Mouse (Mus musculus) intestine, embryonic 15.5 days (tissue): Measurements from ENCODE around the gene H1foo. TPM values are rescaled to one million over a fixed set of nuclear protein-coding genes. Genes with fewer than 3 reads are reported as not detected.
A peak's percentile ranks its signal among the peaks of the same experiment; 100 is the strongest.

Source experiments
- ATAC-seq: fragments of 200-750 bp; cut with Nextera tagmentation; 2 replicates; pipeline ENCODE4 v1.8.0; 2017; ENCODE audit warnings: moderate TSS enrichment, moderate library complexity
- H3K27ac ChIP-seq: fragments of 300-500 bp; sonication (generic); 2 replicates; pipeline ENCODE4 v1.5.1; 2015; ENCODE audit warnings: mild to moderate bottlenecking, inconsistent platforms
- H3K27me3 ChIP-seq: fragments of 300-500 bp; sonication (generic); replicated peaks from 2 replicates; pipeline ENCODE4 v1.6.1; 2015; ENCODE audit warnings: inconsistent platforms
- H3K36me3 ChIP-seq: fragments of 300-500 bp; sonication (generic); 2 replicates; pipeline ENCODE4 v1.6.1; 2015; ENCODE audit warnings: inconsistent platforms
- H3K4me1 ChIP-seq: fragments of 300-500 bp; sonication (generic); replicated peaks from 2 replicates; pipeline ENCODE4 v1.6.1; 2015; ENCODE audit warnings: inconsistent platforms
- H3K4me2 ChIP-seq: fragments of 300-500 bp; sonication (generic); replicated peaks from 2 replicates; pipeline ENCODE4 v1.6.1; 2015; ENCODE audit warnings: mild to moderate bottlenecking, inconsistent platforms
- H3K4me3 ChIP-seq: fragments of 300-500 bp; sonication (generic); replicated peaks from 2 replicates; pipeline ENCODE4 v1.5.1; 2015; ENCODE audit warnings: inconsistent platforms
- H3K9ac ChIP-seq: fragments of 300-500 bp; sonication (generic); 2 replicates; pipeline ENCODE4 v1.6.1; 2015; ENCODE audit warnings: inconsistent platforms
- H3K9me3 ChIP-seq: fragments of 300-500 bp; sonication (generic); 2 replicates; pipeline ENCODE4 v1.6.1; 2016; ENCODE audit warnings: inconsistent platforms
- WGBS: fragments of 180-500 bp; shearing (Covaris S2); methylation state at CpG from one replicate; pipeline ENCODE4 v1.1.7; 2015; 5-methylcytosine and 5-hydroxymethylcytosine counted together
- polyA plus RNA-seq: library from polyadenylated mRNA; unstranded; fragments of >200 nt; fragmentation: Nextera tagmentation; extraction: Ambion mirVana; gene quantifications from 2 replicates; pipeline ENCODE4 v1.2.1, GENCODE M21; 2015

H1foo gene
- polyA plus RNA-seq, 1 experiment from 2014 or later: not detected

DNA sequence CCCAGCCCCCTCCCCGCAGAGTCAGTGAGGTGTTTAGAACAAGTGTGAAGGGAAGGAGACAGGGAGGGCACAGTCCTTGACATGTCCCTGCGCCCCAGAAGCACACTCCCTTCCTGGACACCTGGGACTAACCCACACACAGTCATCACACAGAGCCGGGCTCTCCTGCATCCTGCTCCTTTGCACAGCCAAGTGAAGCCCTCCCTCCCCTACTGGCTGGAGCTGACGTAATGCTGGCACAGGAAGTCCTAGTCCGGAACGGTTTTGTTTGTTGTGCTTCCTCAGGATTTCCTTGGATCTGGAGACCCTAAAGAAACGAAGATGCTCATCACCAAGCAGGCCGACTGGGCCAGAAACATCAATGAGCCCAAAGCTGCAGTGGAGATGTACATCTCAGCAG lies 34.8 kb upstream of the H1foo start:
- no peaks in the 10 kb centered on the region for H3K9me3 ChIP-seq
- no peak overlapping the region for H3K9ac ChIP-seq
- no peak overlapping the region; the same call in 1 of the 2 replicates for H3K27ac ChIP-seq

GRCm38 (mm10) chr6:115911763-115912162 lies 33.0 kb upstream of the H1foo start:
- no peaks in the 10 kb centered on the region for H3K36me3 ChIP-seq
- no peak overlapping the region for H3K27ac ChIP-seq
- no peak overlapping the region for H3K4me2 ChIP-seq
- no peaks in the 10 kb centered on the region for H3K9me3 ChIP-seq
- no peak overlapping the region for H3K9ac ChIP-seq
- H3K27me3 ChIP-seq: no peaks in the 10 kb centered on the region
- WGBS: 83% methylated on average over 6 of the region's 6 CpGs
- H3K4me3 ChIP-seq: no peak overlapping the region
- no peaks in the 10 kb centered on the region for H3K4me1 ChIP-seq
- ATAC-seq: no peak

More for the DNA sequence above, 34.8 kb upstream of the H1foo start:
- Histone ChIP-seq H3K36me3 (peaks cover 7% of the 10 kb centered on the region), H3K4me2 (no peak overlapping the region), H3K4me1 (no peaks in the 10 kb centered on the region), H3K27me3 (no peaks in the 10 kb centered on the region), H3K4me3 (no peak overlapping the region)
- WGBS: 55% methylated on average over 8 of the region's 8 CpGs
- peak; percentile 44; the same call in 1 of the 2 replicates for ATAC-seq

- no peak for ATAC-seq
These were observed 31.3 kb upstream of the H1foo start for GRCm38 (mm10) chr6:115913482-115913881.

GRCm38 (mm10) chr6:115914511-115915202 lies 30.1 kb upstream of the H1foo start:
- Histone ChIP-seq H3K27ac (no peak overlapping the region), H3K27me3 (no peaks in the 10 kb centered on the region), H3K9me3 (no peaks in the 10 kb centered on the region), H3K4me3 (no peak overlapping the region), H3K4me2 (no peak overlapping the region), H3K4me1 (no peaks in the 10 kb centered on the region), H3K9ac (no peak overlapping the region), H3K36me3 (no peaks in the 10 kb centered on the region)
- ATAC-seq: no peak
- 87% methylated on average over 15 of the region's 15 CpGs for WGBS

More at GRCm38 (mm10) chr6:115913482-115913881, 31.3 kb upstream of the H1foo start:
- Histone ChIP-seq H3K4me3 (no peak overlapping the region), H3K9ac (no peak overlapping the region), H3K27ac (no peak overlapping the region), H3K27me3 (no peaks in the 10 kb centered on the region), H3K4me2 (no peak overlapping the region), H3K4me1 (no peaks in the 10 kb centered on the region), H3K9me3 (no peaks in the 10 kb centered on the region), H3K36me3 (no peaks in the 10 kb centered on the region)
- WGBS: 86% methylated on average over 10 of the region's 10 CpGs

DNA sequence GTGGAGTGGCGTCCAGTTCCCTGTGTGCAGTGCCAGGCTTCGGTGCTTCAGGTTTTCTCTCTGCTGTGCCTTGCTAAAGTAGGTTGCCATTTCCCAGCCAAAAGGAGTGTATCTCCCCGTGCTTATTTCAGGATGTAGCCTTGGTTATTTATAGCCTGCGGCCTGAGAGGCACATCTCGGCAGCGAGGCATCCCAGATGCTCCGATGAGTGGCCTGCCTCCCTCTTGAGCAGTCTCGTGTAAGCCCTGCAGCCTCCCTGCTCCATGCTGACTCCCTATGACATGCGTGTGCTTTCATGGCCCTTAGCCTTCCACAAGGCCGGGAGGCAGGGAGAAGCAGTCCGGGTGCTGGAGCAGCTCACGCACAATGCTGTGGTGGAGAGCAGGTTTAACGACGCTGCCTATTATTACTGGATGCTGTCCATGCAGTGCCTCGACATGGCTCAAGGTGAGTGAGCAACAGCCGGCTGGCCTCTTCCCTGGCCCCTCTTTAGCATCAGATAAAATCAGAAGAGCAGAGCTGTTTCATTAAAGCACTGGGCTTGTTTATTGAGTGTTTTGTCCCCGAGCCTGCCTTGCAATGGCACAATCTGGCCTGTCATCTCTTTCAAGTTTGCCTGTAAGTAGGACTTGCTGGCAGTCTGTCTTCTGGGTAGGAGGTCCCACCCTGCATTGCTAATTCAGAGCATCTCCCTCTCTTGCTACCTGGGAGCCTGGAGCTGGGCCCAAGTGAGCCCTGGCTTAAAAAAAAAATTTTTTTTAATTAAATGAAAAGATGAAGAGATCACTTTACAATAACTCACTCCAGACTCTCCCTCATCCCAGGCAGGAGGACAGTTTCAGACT lies 28.9 kb upstream of the H1foo start:
- no peak overlapping the region for H3K4me3 ChIP-seq
- no peaks in the 10 kb centered on the region for H3K27me3 ChIP-seq
- no peaks in the 10 kb centered on the region for H3K4me1 ChIP-seq
- no peak overlapping the region for H3K27ac ChIP-seq
- no peak for ATAC-seq
- H3K36me3 ChIP-seq: no peaks in the 10 kb centered on the region
- H3K4me2 ChIP-seq: no peak overlapping the region
- H3K9me3 ChIP-seq: no peaks in the 10 kb centered on the region
- WGBS: 50% methylated on average over 17 of the region's 17 CpGs
- 0 out of 2 replicates have a peak overlapping the region, but pooled peaks have one; percentile 23 for H3K9ac ChIP-seq

- Histone ChIP-seq H3K27me3 (no peaks in the 10 kb centered on the region), H3K36me3 (no peaks in the 10 kb centered on the region), H3K4me2 (no peak overlapping the region), H3K9me3 (no peaks in the 10 kb centered on the region), H3K27ac (no peak overlapping the region), H3K9ac (no peak overlapping the region), H3K4me3 (no peak overlapping the region), H3K4me1 (no peaks in the 10 kb centered on the region)
- ATAC-seq: no peak
- 79% methylated on average over 5 of the region's 5 CpGs for WGBS
These were observed 28.1 kb upstream of the H1foo start for GRCm38 (mm10) chr6:115916611-115917010.

GRCm38 (mm10) chr6:115918615-115919014 lies 26.1 kb upstream of the H1foo start:
- no peak overlapping the region for H3K4me3 ChIP-seq
- no peak overlapping the region for H3K27ac ChIP-seq
- H3K9ac ChIP-seq: no peak overlapping the region
- ATAC-seq: no peak
- no peaks in the 10 kb centered on the region for H3K36me3 ChIP-seq
- 95% methylated on average over 1 of the region's 1 CpGs for WGBS
- no peaks in the 10 kb centered on the region for H3K9me3 ChIP-seq
- H3K4me2 ChIP-seq: no peak overlapping the region
- no peaks in the 10 kb centered on the region for H3K4me1 ChIP-seq
- H3K27me3 ChIP-seq: no peaks in the 10 kb centered on the region

- WGBS: 92% methylated on average over 5 of the region's 5 CpGs
- Histone ChIP-seq H3K4me2 (no peak overlapping the region), H3K9ac (no peak overlapping the region), H3K9me3 (no peaks in the 10 kb centered on the region), H3K27ac (no peak overlapping the region), H3K36me3 (no peaks in the 10 kb centered on the region), H3K4me1 (peaks cover 5% of the 10 kb centered on the region), H3K27me3 (no peaks in the 10 kb centered on the region), H3K4me3 (no peak overlapping the region)
- ATAC-seq: no peak
These were observed 24.9 kb upstream of the H1foo start for GRCm38 (mm10) chr6:115919876-115920275.

- Histone ChIP-seq H3K4me1 (peaks cover 8% of the 10 kb centered on the region), H3K4me2 (no peak overlapping the region), H3K27me3 (no peaks in the 10 kb centered on the region), H3K4me3 (no peak overlapping the region), H3K9ac (no peak overlapping the region), H3K9me3 (no peaks in the 10 kb centered on the region), H3K36me3 (no peaks in the 10 kb centered on the region), H3K27ac (no peak overlapping the region)
- ATAC-seq: peak; percentile 72
- 34% methylated on average over 6 of the region's 6 CpGs for WGBS
These were observed 19.9 kb upstream of the H1foo start for GRCm38 (mm10) chr6:115924829-115925228.

DNA sequence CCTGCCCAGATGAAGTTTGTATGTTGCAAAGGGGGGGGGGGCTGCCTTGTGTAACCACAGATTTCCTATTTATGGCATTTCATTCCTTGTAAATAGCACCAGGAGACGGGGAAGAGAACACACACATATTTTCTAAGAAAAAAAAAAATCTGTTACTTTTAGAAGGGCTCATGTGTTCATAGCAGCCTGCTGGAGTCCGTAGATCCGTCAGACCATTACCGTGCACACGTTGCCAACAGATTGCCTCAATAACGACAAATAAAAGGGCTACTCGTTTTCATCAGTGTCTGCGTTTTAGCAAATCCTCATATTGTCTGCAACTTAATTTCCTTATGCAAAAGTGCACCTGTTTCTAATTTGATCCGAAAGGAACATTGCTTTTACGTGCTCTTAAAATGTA lies 18.3 kb upstream of the H1foo start:
- Histone ChIP-seq H3K4me3 (no peak overlapping the region), H3K9ac (no peak overlapping the region), H3K4me1 (peaks cover 17% of the 10 kb centered on the region), H3K27me3 (no peaks in the 10 kb centered on the region), H3K4me2 (no peak overlapping the region), H3K9me3 (no peaks in the 10 kb centered on the region), H3K36me3 (no peaks in the 10 kb centered on the region), H3K27ac (no peak overlapping the region)
- ATAC-seq: no peak
- WGBS: 81% methylated on average over 10 of the region's 10 CpGs

GRCm38 (mm10) chr6:115927292-115928242 lies 17.2 kb upstream of the H1foo start:
- Histone ChIP-seq H3K4me1 (peaks cover 17% of the 10 kb centered on the region), H3K4me2 (no peak overlapping the region), H3K27me3 (no peaks in the 10 kb centered on the region), H3K9ac (no peak overlapping the region), H3K27ac (no peak overlapping the region), H3K36me3 (no peaks in the 10 kb centered on the region), H3K9me3 (no peaks in the 10 kb centered on the region), H3K4me3 (no peak overlapping the region)
- 86% methylated on average over 10 of the region's 10 CpGs for WGBS
- no peak for ATAC-seq

- peaks cover 11% of the 10 kb centered on the region for H3K4me1 ChIP-seq
- no peak overlapping the region for H3K4me2 ChIP-seq
- no peaks in the 10 kb centered on the region for H3K9me3 ChIP-seq
- H3K4me3 ChIP-seq: no peak overlapping the region
- no peak for ATAC-seq
- no peak overlapping the region for H3K27ac ChIP-seq
- H3K36me3 ChIP-seq: no peaks in the 10 kb centered on the region
- H3K9ac ChIP-seq: no peak overlapping the region
- no peaks in the 10 kb centered on the region for H3K27me3 ChIP-seq
- WGBS: 35% methylated on average over 5 of the region's 5 CpGs
These were observed 14.7 kb upstream of the H1foo start for GRCm38 (mm10) chr6:115930018-115930417.
